Mouse (Mus musculus) bone marrow macrophage, adult 2 months (primary cell): ENCODE data around the gene Rnf144b. TPM values are rescaled to one million over a fixed set of nuclear protein-coding genes. Genes with fewer than 3 reads are reported as not detected.

Experiments used
- H3K27ac ChIP-seq: 2 replicates; pipeline ENCODE4 v1.5.1; 2012; ENCODE audit warnings: low read depth, low read length; ENCODE audit not compliant: insufficient read depth
- H3K4me1 ChIP-seq: 2 replicates; pipeline ENCODE4 v1.6.1; 2012; ENCODE audit warnings: low read length; ENCODE audit not compliant: control insufficient read depth, insufficient read depth
- H3K4me3 ChIP-seq: 2 replicates; pipeline ENCODE4 v1.5.1; 2012; ENCODE audit warnings: mild to moderate bottlenecking, low read length, moderate library complexity; ENCODE audit not compliant: insufficient read depth
- CTCF ChIP-seq: IDR thresholded peaks from 2 replicates; pipeline ENCODE4 v1.5.1; 2012; ENCODE audit warnings: low read depth, mild to moderate bottlenecking, low read length, moderate library complexity
- POLR2A ChIP-seq: IDR thresholded peaks from 2 replicates; pipeline ENCODE4 v1.6.1; 2012; ENCODE audit warnings: mild to moderate bottlenecking, low read depth, low read length, borderline replicate concordance
- polyA plus RNA-seq: library from polyadenylated mRNA; stranded (reverse); fragments of >200 nt; gene quantifications from 2 replicates; pipeline ENCODE4 v1.2.4, GENCODE M21; 2012; ENCODE audit not compliant: missing spikeins, insufficient read depth, insufficient read length

The Rnf144b gene
- polyA plus RNA-seq, 1 experiment: 44.3 TPM

DNA sequence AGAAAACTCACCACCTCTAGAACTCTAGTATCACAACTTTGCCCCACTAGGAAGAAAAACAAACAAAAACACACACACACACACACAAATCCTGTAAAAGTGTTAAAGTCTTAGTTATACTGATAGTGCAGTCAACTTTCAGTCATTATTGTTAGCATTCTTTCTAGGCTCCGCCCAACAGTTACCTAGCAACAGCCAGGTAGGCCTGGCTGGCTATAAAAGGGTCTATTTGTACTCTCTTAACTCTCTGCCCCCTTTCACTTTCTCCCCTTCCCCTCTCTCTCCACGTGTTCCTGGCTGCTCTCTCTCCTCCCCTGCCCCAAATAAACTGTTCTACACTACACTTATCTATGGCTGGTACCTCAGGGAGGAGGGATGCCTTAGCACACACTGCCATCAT is 18.3 kb upstream of the Rnf144b start:
- H3K4me1 ChIP-seq: peaks cover 11% of the 10 kb centered on the region
- no peak overlapping the region for H3K27ac ChIP-seq

DNA sequence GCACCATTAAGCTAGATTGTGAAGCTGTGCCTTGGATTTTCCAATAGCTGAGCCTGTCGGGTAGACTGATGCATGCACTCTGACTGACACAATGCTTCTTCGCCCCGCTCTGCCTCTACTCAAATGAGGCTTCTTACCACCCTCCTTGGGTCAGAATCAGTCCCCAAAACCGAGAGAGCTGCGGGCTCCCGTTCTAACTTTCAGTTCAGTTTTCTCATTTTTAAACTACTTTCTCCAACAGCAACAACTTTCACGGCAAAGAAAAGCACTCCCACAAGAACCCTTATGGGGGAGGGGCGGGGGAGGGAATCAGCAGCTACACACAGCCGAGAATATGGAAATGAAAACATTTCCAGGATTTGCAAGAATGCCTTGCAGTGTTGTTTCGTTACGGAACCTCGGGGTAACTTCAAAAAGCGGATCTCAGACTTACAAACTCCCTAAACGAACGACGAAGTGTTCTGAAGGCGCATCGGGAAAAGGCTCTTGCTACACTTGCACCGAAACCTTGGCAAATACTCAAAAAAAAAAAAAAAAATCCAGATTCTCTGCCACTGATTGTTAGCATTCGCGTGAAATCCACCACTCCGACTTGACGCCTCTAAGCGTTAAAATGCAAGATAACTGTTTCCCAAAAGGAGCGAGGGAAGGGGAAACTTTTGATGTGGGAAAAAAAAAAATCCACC is 17.5 kb upstream of the Rnf144b start:
- peaks cover 11% of the 10 kb centered on the region for H3K4me1 ChIP-seq
- H3K4me3 ChIP-seq: peak overlapping the region; percentile 67
- TF ChIP-seq CTCF (no peak), POLR2A (no peak)
- H3K27ac ChIP-seq: peak overlapping the region; percentile 82

More for the DNA sequence above, 18.3 kb upstream of the Rnf144b start:
- TF ChIP-seq POLR2A (no peak), CTCF (no peak)
- peak overlapping the region; percentile 42 for H3K4me3 ChIP-seq

DNA sequence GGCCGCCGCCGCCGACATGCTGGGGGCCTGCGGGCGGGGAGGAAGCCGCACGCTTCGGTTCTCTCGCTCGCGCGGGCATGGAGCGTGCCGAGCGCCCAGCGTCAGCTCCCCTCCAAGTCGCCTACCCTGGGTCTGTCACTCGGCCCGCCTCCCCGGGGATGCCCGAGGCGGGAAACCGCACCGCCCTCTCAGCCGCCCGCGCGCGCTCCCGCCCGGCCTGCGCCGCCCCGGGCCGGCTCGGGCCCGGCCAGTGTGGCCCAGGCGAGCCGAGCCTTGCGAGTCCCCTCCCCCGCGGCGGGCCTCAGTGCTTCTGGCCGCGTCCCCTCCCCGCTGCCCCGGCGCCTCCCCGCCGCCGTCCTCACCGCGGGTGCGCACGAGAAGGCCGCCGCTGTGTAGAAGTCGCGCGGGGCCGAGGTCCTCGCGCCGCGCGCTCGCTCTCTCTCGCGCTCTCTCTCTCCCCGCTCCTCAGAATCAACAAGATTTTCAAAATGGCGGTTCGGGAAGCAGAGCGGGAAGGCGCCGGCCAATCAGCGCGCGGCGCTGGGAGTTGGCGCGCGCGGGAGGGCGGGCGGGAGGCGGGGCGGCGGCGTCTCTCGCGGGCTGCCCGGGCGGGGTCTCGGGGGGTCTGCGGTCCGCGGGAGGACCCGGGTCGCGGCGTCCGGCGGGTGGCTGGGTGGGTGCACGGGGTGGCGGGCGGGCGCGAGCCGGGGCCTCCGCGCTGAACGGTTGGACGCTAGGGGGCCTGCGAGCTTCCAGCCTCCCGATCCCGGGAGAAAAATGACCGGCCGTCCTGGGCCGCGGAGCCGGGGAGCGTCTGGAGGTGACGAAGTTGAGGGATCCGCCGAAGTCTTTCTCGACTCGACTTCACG is 16.5 kb upstream of the Rnf144b start, which contains the start of gene Dek:
TSS of gene Dek (minus strand) at position 491 of the 869 bp plus-strand sequence.
- TF ChIP-seq POLR2A (no peak), CTCF (peak; percentile 30)
- Histone ChIP-seq H3K4me1 (peaks cover 11% of the 10 kb centered on the region), H3K4me3 (peak within 1 kb of the TSS; percentile 84), H3K27ac (peak within 1 kb of the TSS; percentile 82)

DNA sequence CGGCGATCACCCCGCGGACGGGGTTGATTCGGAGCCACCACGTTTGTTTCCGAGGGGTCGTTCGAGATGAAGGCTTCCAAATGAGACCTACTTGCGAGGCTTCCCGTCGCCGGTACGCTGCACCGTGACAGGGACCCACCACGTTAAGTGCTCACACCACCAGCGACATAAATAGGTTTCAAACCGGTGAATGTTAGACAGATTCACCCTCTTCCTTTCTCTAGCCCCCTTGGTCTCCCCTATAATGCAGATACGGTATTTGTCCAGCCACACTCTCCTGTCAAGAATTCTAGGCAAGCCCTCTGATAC is 15.9 kb upstream of the Rnf144b start:
- Histone ChIP-seq H3K4me1 (peaks cover 11% of the 10 kb centered on the region), H3K4me3 (peak overlapping the region; percentile 84), H3K27ac (peak overlapping the region; percentile 46)
- TF ChIP-seq CTCF (no peak), POLR2A (no peak)

DNA sequence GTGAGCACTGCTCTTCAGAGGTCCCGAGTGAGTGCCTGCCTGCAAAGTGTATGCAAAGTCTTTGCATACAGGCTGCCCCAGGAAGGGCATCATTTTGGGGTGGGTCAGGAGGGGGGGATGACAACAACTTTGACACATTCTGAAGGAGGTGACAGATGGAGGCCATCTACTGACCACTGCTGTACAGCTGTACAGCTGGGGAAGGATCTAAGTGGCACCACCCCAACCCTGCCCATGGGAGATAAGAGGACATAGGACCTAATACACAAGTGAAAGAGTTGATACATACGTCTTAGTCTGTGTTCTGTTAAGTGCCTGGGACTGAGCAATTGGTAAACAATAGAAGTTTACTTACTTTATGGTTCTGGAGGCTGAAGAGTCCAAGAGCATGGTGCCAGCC is 13.2 kb upstream of the Rnf144b start:
- no peak overlapping the region for H3K27ac ChIP-seq
- no peak for TF ChIP-seq CTCF
- TF ChIP-seq POLR2A: no peak
- H3K4me3 ChIP-seq: no peak overlapping the region
- H3K4me1 ChIP-seq: peaks cover 1% of the 10 kb centered on the region

DNA sequence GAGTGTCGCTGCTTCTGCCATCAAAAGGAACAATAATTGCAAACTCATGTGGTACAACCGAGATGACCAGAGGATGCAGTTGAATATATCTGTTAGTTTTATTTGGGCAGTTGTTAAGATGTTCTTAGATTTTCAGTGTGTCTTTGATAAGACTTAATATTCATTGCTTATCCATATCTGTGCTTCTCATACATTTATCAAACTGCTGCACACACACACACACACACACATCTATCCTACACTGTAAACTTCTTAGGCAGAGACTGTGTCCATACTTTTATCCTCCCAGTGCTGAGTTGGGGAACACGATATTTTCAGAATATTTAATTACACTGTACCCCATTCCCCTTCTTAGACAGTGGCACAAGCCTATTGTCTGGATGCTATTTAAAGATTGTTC is 11.3 kb upstream of the Rnf144b start:
- Histone ChIP-seq H3K27ac (no peak overlapping the region), H3K4me1 (no peaks in the 10 kb centered on the region), H3K4me3 (no peak overlapping the region)
- TF ChIP-seq POLR2A (no peak), CTCF (no peak)

DNA sequence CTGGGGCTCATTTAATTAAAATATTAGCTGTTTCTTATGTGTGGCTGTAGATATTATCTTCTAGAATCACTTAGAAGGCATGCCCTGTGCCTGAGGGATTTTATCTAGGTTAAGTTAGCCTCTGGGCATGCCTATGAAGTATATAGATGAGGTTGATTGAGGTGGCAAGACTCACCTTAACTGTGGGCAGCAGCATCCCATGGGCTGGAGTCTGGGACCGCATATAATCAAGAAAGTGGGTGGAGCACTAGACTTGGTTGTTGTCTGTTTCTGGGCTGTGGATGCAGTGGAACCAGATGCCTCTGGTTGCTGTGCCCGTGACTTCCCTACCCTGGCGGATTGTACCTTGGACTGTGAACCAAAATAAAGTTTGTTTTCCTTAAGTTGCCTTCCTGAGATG is 10.4 kb upstream of the Rnf144b start:
- no peaks in the 10 kb centered on the region for H3K4me1 ChIP-seq
- TF ChIP-seq POLR2A: no peak
- TF ChIP-seq CTCF: no peak
- H3K27ac ChIP-seq: no peak overlapping the region
- no peak overlapping the region for H3K4me3 ChIP-seq

DNA sequence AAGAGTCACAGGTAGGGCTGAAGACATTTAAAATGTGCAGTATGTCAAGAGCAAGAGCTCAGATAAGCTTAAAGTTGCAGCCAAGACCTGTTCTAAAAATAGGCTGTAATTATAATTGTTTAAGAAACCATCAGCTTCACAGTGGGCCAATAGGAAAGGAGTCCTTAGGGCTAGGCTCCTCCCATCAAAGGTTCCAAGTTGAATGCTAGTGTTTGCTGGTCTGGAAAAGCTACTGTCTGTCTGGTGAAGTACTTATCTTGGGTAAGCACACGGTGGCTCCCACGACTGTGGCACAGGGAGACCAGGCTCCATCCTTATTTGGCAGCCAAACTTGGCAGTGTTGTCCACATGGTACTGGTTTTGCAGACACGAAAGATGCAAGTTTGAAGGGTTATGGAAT is 9.5 kb upstream of the Rnf144b start:
- TF ChIP-seq CTCF (no peak), POLR2A (no peak)
- Histone ChIP-seq H3K27ac (no peak overlapping the region), H3K4me3 (no peak overlapping the region), H3K4me1 (no peaks in the 10 kb centered on the region)

DNA sequence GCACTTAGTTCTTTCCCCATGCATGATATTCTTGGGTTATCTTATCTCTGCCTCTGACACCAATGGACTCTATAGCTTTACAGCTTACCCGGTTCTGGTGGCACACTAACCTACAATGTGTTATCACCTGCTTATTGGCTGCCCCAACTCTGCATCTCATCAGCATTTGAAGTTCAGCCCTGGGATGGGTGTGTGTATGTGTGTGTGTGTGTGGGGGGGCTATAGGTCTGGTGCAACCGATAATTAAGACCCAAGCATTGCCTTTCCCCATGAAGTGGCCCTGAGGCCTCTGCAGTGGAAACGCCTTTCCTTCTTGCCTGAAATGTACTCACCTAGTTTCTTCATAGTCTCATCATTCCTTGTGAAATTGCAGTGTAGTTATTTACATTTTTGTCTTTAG is 6.5 kb upstream of the Rnf144b start:
- TF ChIP-seq CTCF: no peak
- no peak for TF ChIP-seq POLR2A
- Histone ChIP-seq H3K4me3 (no peak overlapping the region), H3K4me1 (no peaks in the 10 kb centered on the region), H3K27ac (no peak overlapping the region)

DNA sequence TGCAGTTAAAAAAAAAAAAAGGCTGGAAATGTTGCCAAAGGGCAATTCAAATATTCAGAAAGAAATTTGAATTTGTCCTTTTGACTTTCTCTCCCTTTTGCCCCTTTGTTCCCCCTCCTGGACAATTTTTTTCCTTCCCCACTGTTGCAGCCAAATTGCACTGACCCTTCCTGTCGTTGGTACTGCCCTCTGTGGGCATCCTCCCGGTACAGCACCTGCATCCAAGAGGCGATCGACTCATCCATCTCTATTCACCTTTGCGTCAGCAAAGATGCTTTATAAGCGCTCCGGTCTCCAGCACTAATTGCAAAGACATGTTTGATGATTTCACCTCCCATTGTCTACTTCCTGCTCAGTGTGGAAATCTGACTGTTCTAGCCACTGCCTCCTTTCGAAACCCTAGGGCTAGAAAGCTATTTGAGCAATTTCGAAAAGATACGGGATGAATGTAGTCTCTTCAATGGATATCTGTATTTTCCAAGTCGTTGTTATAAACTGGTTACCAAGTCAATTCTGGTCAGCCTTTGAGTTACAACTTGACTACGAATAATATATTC is 1.0 kb upstream of the Rnf144b start:
- Histone ChIP-seq H3K4me3 (no peak overlapping the region), H3K27ac (no peak overlapping the region), H3K4me1 (peaks cover 3% of the 10 kb centered on the region; the same call in 1 of the 2 replicates)
- TF ChIP-seq POLR2A: no peak
- no peak for TF ChIP-seq CTCF
